Mouse (Mus musculus): ENCODE data around the gene Tanc2. TPM values are rescaled to one million over a fixed set of nuclear protein-coding genes. Genes with fewer than 3 reads are reported as not detected.

Tanc2 gene
- polyA plus RNA-seq, 1 experiment from 2014 or later: 11.6 TPM

DNA sequence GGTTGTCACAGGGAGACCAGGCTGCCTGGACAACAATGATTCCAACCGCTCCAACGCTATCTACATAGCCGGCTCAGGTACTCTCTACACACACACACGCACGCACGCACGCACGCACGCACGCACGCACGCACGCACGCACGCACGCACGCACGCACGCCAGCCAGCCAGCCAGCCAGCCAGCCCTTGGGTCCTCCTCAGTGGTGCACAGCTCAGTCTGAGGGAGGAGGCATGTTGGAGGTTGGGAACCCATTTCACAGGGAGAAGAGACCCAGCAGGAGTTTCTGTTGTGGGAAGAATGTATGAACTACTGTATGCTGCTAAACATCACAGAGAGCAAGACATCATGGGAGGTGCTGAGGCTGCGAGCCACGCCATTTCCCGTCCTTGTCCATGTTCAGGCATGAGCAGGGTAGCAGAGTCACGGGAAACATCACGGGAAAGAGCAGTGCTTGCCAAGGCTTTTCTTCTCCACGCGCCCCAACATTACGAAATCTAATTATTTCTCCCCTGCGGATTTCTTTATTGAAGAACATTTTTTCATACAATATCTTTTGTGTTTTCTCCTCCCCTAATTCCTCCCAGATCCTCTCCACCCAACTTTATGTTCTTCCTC lies 366.1 kb downstream of the Tanc2 start:
- Histone ChIP-seq H3K9me3 (ENCODE audit: low read length) (no peaks in the 10 kb centered on the region), H3K4me3 (ENCODE audit: low read depth, low read length) (no peak overlapping the region), H3K27me3 (replicated peaks; ENCODE audit: insufficient read depth, low read length) (no peaks in the 10 kb centered on the region), H3K9ac (replicated peaks; ENCODE audit: low read depth) (no peak overlapping the region), H3K27ac (ENCODE audit: low read length) (no peak overlapping the region), H3K4me2 (replicated peaks; ENCODE audit: low read depth, low read length) (no peak overlapping the region), H3K4me1 (ENCODE audit: insufficient read depth, low read depth, low read length) (peaks cover 8% of the 10 kb centered on the region; the same call in 1 of the 2 replicates), H3K36me3 (ENCODE audit: insufficient read depth, low read length) (no peaks in the 10 kb centered on the region)
- ATAC-seq: no peak
- TF ChIP-seq CTCF (IDR thresholded peaks at IDR 0.05): no peak
- DNase-seq (ENCODE audit: low spot score): no peak
- WGBS: 85% methylated on average over 28 of the region's 28 CpGs

DNA sequence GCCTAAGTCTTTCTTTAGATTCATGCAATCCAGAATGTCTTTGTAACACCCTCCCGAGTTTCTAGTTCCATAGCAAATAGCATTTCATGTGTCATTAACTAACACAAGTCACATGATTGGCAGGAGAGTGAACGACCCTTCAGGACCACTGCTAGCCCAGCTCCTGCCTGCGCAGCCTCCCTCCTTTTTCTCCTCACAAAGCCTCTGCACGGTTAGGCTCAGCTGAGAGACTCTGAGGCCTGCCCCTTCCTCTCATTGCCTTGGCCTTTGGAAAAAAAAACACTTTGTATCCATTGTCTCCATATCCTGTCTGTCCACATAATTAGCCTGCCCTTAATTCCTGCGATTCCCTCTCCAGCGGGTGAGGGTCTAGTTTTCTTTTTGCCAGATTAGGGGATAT lies 367.7 kb downstream of the Tanc2 start:
- Histone ChIP-seq H3K36me3 (ENCODE audit: insufficient read depth, low read length) (no peaks in the 10 kb centered on the region), H3K27me3 (replicated peaks; ENCODE audit: insufficient read depth, low read length) (no peaks in the 10 kb centered on the region), H3K4me3 (ENCODE audit: low read depth, low read length) (no peak overlapping the region), H3K9me3 (ENCODE audit: low read length) (no peaks in the 10 kb centered on the region), H3K27ac (ENCODE audit: low read length) (peak overlapping the region; percentile 34), H3K4me2 (replicated peaks; ENCODE audit: low read depth, low read length) (no peak overlapping the region), H3K4me1 (ENCODE audit: insufficient read depth, low read depth, low read length) (peaks cover 8% of the 10 kb centered on the region; the same call in 1 of the 2 replicates), H3K9ac (replicated peaks; ENCODE audit: low read depth) (no peak overlapping the region)
- 46% methylated on average over 6 of the region's 6 CpGs for WGBS
- TF ChIP-seq CTCF (IDR thresholded peaks at IDR 0.05): no peak
- peak; percentile 42; the same call in 1 of the 2 replicates for TF ChIP-seq EP300 (IDR thresholded peaks at IDR 0.05)
- ATAC-seq (peak; percentile 23; the same call in 1 of the 2 replicates), DNase-seq (ENCODE audit: low spot score) (peak; percentile 49)

DNA sequence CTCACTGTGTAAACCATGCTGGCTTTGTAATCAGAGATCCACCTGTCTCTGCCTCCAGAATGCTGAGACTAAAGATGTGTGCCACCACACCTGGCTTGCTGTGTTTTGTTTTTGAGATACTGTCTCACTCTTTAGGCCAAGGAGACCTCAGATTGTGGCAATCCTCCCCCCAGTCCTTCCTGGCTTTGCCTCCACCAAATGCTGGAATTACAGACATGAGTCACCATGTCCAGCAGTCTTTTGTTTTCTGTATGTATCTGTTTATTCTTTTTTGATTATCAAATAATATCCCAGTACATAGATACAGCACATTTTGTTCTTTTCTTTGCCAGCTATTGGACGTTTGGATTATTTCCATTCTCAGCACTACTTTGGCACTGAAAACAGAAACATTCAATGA lies 368.8 kb downstream of the Tanc2 start:
- H3K4me2 ChIP-seq (replicated peaks; ENCODE audit: low read depth, low read length): no peak overlapping the region
- H3K4me3 ChIP-seq (ENCODE audit: low read depth, low read length): no peak overlapping the region
- 11% methylated on average over 1 of the region's 1 CpGs for WGBS
- DNase-seq (ENCODE audit: low spot score) (peak; percentile 51), ATAC-seq (peak; percentile 27; the same call in 1 of the 2 replicates)
- H3K36me3 ChIP-seq (ENCODE audit: insufficient read depth, low read length): no peaks in the 10 kb centered on the region
- TF ChIP-seq EP300 (IDR thresholded peaks at IDR 0.05) (peak; percentile 94), CTCF (IDR thresholded peaks at IDR 0.05) (no peak)
- H3K9me3 ChIP-seq (ENCODE audit: low read length): no peaks in the 10 kb centered on the region
- H3K4me1 ChIP-seq (ENCODE audit: insufficient read depth, low read depth, low read length): peaks cover 1% of the 10 kb centered on the region; the same call in 1 of the 2 replicates
- H3K9ac ChIP-seq (replicated peaks; ENCODE audit: low read depth): no peak overlapping the region
- no peaks in the 10 kb centered on the region for H3K27me3 ChIP-seq (replicated peaks; ENCODE audit: insufficient read depth, low read length)
- H3K27ac ChIP-seq (ENCODE audit: low read length): peak overlapping the region; percentile 61

DNA sequence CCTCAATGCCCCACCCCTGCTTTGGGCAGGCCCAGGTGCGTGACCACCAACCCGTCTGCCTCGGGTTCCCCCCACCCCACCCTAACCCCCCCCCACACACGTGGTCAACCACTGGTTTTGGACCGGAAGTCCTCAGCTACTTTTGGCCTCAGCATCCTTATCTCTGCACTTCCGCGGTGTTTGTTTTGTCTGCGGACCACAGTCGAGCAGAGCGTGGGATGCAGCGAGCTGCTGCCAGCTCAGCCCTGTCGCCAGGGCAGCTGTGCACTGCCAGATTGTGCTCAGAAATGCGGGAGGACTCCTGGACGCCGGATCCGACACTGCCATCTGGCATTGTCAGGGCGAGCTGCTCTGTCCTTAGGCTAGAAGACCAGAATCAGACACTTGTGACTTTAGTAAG lies 369.6 kb downstream of the Tanc2 start:
- 3% methylated on average over 17 of the region's 17 CpGs for WGBS
- no peak for DNase-seq (ENCODE audit: low spot score)
- H3K4me2 ChIP-seq (replicated peaks; ENCODE audit: low read depth, low read length): no peak overlapping the region
- H3K9me3 ChIP-seq (ENCODE audit: low read length): no peaks in the 10 kb centered on the region
- peak; percentile 62 for ATAC-seq
- no peaks in the 10 kb centered on the region for H3K27me3 ChIP-seq (replicated peaks; ENCODE audit: insufficient read depth, low read length)
- no peak for TF ChIP-seq CTCF (IDR thresholded peaks at IDR 0.05)
- no peak for TF ChIP-seq EP300 (IDR thresholded peaks at IDR 0.05)
- H3K9ac ChIP-seq (replicated peaks; ENCODE audit: low read depth): no peak overlapping the region
- no peak overlapping the region for H3K4me3 ChIP-seq (ENCODE audit: low read depth, low read length)
- H3K36me3 ChIP-seq (ENCODE audit: insufficient read depth, low read length): no peaks in the 10 kb centered on the region
- peak overlapping the region; percentile 33; the same call in 1 of the 2 replicates for H3K27ac ChIP-seq (ENCODE audit: low read length)
- no peaks in the 10 kb centered on the region for H3K4me1 ChIP-seq (ENCODE audit: insufficient read depth, low read depth, low read length)

DNA sequence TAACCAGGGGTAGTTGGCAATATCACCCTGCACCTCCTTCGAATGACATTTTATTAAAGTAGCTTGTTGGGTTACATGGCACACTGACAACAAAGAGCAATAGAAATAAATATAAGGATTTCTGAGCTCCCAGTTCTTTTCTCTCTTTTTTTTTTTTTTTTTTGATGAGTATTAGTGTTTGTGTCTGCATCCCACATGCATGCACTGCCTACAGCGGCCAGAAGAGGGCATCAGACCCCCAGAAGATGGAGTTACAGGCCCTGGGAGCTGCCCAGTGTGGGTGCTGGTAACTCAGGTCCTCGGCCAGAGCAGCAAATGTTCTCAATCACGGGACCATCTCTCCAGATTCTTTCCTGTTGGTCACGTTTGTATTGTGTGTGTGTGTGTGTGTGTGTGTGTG lies 374.9 kb downstream of the Tanc2 start:
- Histone ChIP-seq H3K9ac (replicated peaks; ENCODE audit: low read depth) (no peak overlapping the region), H3K4me1 (ENCODE audit: insufficient read depth, low read depth, low read length) (peaks cover 4% of the 10 kb centered on the region; the same call in 1 of the 2 replicates), H3K27me3 (replicated peaks; ENCODE audit: insufficient read depth, low read length) (no peaks in the 10 kb centered on the region; the same call in 1 of the 2 replicates), H3K27ac (ENCODE audit: low read length) (no peak overlapping the region), H3K36me3 (ENCODE audit: insufficient read depth, low read length) (no peaks in the 10 kb centered on the region), H3K4me3 (ENCODE audit: low read depth, low read length) (no peak overlapping the region), H3K9me3 (ENCODE audit: low read length) (no peaks in the 10 kb centered on the region), H3K4me2 (replicated peaks; ENCODE audit: low read depth, low read length) (no peak overlapping the region)
- WGBS: 64% methylated on average over 5 of the region's 5 CpGs
- TF ChIP-seq CTCF (IDR thresholded peaks at IDR 0.05): peak; percentile 38; the same call in 1 of the 2 replicates
- no peak for TF ChIP-seq EP300 (IDR thresholded peaks at IDR 0.05)
- no peak for DNase-seq (ENCODE audit: low spot score)
- no peak for ATAC-seq

DNA sequence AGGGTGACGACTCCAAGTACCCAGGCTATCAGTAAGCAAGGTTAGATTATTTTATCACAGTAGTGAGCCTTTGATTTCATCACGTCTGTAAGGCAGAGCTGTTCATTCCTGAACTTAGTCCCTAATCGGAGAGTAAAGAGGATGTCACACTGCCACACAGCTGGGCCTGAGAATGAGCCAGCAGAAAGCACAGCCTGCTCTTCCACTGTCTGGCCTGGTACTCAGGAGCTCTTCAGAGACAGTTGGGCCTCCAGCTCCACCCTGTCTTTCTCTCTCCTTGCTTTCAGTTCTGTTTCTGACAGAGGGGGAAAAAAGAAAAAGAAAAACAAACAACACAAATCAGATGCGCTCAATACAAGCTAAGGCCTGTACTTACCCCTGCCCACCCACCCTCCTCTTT lies 376.5 kb downstream of the Tanc2 start:
- Histone ChIP-seq H3K9me3 (ENCODE audit: low read length) (no peaks in the 10 kb centered on the region), H3K36me3 (ENCODE audit: insufficient read depth, low read length) (no peaks in the 10 kb centered on the region), H3K4me1 (ENCODE audit: insufficient read depth, low read depth, low read length) (peaks cover 4% of the 10 kb centered on the region; the same call in 1 of the 2 replicates), H3K4me2 (replicated peaks; ENCODE audit: low read depth, low read length) (no peak overlapping the region), H3K4me3 (ENCODE audit: low read depth, low read length) (no peak overlapping the region), H3K27ac (ENCODE audit: low read length) (no peak overlapping the region), H3K27me3 (replicated peaks; ENCODE audit: insufficient read depth, low read length) (no peaks in the 10 kb centered on the region; the same call in 1 of the 2 replicates), H3K9ac (replicated peaks; ENCODE audit: low read depth) (no peak overlapping the region)
- ATAC-seq: no peak
- WGBS: 72% methylated on average over 4 of the region's 4 CpGs
- DNase-seq (ENCODE audit: low spot score): no peak
- TF ChIP-seq EP300 (IDR thresholded peaks at IDR 0.05) (no peak), CTCF (IDR thresholded peaks at IDR 0.05) (no peak)

Measured in lung, postnatal 0 days (tissue).